Mouse (Mus musculus) gastrocnemius, postnatal 14 days (tissue): ENCODE results near the gene Sult1d1. TPM values are rescaled to one million over a fixed set of nuclear protein-coding genes. Genes with fewer than 3 reads are reported as not detected.
"Not testable (repeated sequence)": the region's sequence is repeated elsewhere in the genome, so short reads cannot be mapped to it uniquely, and the experiment has no call there.

ENCODE experiments used
- DNase-seq: peaks from one replicate; pipeline ENCODE4 v3.0.0; 2021; ENCODE audit warnings: mixed read lengths
- intact Hi-C: fragments of 180-260 bp; cut with DNase I; formaldehyde crosslinking; loops from one replicate; pipeline ENCODE4 v1.15.1; 2025; ENCODE audit warnings: low total_unique reads
- long read RNA-seq, 2 experiments: library from polyadenylated mRNA; stranded (forward); transcript quantifications; one replicate each; pipeline ENCODE4 v2.0.0; 2021
- total RNA-seq, 2 experiments: library from RNA; stranded (reverse); gene quantifications; 2 replicates each; pipeline ENCODE4 v1.2.3; 2021

Sult1d1 gene
- not detected for total RNA-seq
- long read RNA-seq, experiment 1 = 0 reads
- long read RNA-seq, experiment 2 = 0 reads

DNA sequence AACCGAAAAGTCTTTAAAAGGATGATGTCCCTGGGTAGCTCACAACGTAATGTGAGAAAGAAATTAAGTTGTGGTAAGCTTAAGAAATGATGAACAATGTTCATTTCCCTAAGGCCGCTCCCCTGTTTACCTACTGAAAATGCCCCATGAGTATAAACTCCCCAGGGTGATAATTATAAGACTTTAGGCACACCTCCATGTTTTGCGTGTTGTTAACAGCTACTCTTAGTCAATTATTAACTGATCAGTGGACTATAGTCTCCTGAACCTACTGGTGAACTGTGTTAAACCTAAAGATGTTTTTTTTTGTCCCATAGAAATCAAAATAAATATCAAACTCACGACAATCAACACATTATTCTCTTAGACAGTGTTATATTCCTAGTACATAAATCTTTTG lies at the start of gene Sult1d1:
Gene Sult1d1, minus strand, starts transcription at position 183 of the 400 bp plus-strand sequence.
- intact Hi-C loops = no loop called here

DNA sequence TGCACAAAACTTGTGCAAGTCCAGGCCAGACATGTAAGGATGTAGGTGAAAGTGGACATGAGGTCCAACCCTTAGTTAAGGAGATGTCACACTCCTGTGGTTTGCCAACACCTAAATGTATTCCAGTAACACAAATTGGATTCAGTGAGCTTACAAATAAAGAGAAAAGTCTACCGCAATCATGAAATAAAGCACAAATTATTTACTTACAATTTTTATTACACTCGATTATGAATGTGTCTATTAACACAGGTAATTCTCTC lies 46.2 kb upstream of the Sult1d1 start:
- no peak for DNase-seq
- intact Hi-C loops = no loop called here

More for the DNA sequence above, at the start of gene Sult1d1:
- no peak for DNase-seq

DNA sequence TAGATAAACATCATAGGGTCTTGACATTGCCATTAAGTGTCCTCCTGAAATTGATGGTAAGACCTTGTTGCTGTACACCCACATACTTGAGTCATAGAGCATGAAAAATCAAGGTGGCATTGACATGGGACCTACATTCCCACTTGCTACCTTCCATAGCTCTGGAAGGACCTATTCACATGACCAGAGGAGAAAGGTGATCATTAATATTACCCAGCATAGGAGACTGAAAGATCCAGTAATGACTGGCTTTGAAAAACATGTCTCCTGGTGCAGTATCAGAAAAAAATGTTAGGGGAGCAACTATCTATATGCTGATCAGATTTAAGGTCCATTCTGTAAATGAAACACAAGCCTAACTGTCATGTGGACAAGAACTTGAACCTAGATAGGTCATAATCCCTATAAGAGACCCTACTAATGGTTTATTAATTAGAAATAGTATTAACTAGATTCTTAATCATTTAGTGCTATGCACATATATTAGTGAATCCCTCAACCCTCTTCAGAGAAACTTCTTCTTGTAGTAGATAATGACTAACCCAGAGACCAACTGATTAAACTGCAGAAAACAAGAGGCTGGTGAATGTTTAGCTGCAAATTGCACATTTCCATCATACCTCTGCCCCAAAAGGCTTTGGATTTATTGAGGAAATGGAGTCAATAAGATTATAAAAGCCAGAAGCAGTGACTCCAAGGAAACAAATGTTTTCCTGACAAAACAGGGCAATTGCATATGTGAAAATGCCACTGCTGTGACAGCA lies 45.7 kb upstream of the Sult1d1 start:
- DNase-seq = no peak
- intact Hi-C loops = no loop called here

DNA sequence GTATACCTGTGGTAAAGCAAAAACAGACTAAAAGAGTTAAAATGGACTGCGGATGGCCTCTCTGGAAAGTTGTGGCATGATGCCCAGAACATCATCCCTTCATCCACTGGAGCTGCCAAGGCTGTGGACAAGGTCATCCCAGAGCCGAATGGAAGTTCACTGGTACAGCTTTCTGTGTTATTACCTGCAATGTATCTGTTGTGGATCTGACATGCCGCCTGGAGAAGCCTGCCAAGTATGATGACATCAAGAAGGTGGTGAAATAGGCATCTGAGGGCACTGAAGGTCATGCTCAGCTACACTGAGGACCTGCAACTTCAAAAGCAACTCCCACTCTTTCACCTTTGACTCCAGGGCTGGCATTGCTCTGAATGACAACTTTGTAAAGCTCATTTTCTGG lies 32.2 kb upstream of the Sult1d1 start:
- DNase-seq = no peak
- intact Hi-C loops = no loop called here

DNA sequence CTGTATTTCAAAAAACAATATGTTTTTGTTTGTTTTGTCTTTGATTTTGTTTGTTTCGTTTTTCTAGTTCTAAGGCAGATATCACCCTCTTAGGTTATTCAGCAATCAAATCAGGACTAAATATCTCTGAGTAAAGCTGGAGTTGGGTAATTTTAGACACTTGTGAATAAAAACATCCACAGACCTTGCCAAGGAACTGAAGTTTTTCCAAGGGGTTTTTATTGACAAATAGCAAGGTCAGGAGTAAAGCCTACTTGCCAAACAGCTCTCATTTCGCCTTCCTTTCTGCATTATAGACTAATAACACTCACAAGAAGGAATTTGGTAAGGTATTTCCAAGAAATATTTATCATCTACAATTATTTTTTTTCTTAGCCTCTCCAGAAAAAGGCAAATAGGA lies 29.1 kb upstream of the Sult1d1 start:
- intact Hi-C loops = no loop called here
- DNase-seq = no peak

DNA sequence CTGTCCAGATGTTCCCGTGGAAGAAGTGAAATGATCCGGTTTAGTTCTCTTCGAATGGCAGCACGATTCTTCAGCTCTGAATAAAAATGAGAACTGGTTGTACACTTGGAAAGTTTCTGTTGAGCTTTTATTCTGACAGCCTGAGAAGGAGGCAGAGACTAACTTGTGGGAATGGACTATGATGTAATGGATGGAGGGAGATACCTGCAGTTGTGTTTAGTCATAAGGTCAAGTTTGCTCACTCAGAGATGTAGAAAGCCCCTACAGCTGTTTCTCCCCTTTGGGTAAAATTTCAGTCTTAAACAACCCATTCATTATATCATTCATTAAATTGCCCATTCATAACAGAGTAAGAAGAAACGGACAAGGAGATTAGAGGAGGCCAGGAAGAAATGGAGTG lies 22.7 kb upstream of the Sult1d1 start, which contains the start of gene Sult1e1:
Gene Sult1e1, minus strand, starts transcription at position 101 of the 400 bp plus-strand sequence.
- no peak for DNase-seq
- intact Hi-C loops = no loop called here

DNA sequence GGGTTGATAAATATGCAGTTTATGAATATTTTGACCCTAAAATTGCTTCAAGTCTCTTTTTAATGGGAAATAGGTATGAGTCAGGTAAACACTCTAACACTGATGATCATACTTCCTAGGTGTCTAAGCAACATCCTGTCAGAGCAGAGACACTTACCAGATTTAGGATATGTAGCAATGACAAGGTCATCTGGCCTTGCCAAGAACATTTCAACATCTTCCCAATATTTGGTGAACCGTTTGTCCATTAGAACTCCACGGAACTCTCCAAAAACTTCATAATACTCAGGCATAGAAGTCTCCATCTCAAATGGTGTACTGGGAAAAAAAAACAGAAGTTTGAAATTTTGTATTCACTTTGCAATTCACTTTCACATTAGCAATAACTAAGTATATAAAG lies 21.1 kb upstream of the Sult1d1 start:
- intact Hi-C loops = no loop called here
- no peak for DNase-seq

DNA sequence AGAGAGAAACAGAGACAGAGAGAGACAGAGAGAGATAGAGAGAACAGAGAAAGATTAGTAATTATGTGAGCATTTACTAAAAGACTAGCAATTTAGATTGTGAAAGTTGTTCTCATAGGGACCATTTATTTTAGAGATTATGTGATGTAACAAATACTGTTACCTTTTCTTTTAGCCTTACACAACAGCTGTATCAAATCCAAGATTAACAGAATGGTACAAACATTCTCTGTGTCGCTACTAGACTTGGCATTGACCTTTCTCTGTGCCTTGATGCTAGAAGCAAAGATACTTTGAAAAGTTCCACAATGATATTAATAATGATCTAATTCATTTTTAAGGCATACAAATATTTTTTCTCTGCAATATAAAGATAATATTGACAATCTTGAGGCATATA lies 11.6 kb upstream of the Sult1d1 start:
- intact Hi-C loops = no loop called here

DNA sequence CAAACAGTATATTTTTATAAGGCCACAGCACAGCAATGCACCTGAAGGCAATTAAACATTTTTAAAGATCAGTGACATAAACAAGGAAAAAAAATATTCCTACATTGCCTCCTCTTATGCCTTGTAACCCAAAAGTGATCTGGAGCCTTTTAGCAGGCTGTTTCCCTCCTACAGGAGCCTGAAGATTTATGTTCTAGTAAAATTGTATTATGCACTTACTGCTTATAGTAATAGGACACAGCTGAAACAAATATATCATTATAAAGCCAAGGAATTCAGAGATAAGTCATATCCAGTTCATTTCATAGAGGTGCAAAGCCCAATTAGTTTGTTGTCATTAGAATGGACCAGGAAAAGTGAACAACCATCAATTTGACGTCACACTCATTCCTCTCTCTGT lies 5.3 kb upstream of the Sult1d1 start:
- intact Hi-C loops = no loop called here

More for the DNA sequence above, 11.6 kb upstream of the Sult1d1 start:
- no peak for DNase-seq

DNA sequence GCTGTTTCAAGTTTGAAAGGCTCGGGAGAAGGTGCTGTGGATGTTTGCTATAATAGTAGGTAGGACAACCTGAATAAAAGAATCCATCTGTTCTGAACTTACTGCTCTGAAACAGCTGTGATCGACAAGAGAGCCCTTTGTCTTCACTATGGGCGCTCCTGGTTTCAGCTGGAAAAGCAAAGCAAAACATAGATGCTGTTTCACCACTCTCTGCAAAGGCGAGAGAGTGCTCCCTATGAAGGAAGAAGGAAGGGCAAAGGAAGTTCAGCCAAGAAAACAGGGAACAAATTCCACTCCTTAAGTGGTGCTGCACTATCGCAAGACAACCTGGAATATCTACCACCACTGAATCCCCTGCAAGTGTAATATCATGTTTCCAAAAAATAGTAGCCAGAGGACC lies 4.7 kb upstream of the Sult1d1 start:
- DNase-seq = no peak
- intact Hi-C loops = no loop called here

More for the DNA sequence above, 5.3 kb upstream of the Sult1d1 start:
- no peak for DNase-seq

DNA sequence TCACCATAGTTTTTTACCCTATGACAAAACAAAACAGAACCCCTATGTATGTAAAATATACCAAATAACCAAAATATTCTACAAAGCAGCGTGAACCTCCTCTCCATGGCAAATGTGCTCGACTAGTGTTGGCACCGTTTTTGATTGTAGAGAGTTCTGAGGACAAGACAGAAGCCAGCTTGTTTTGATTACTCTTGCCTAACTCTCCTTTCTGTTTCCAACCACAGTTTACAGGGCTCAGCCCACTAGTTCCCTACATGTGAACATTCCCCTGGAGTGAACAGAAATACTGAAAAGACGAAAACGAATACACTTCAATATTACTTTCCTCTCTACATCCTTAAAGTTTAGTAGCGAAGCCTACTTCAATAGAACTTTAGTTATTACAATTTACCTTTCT lies 4.0 kb upstream of the Sult1d1 start:
- intact Hi-C loops = no loop called here
- DNase-seq = no peak

DNA sequence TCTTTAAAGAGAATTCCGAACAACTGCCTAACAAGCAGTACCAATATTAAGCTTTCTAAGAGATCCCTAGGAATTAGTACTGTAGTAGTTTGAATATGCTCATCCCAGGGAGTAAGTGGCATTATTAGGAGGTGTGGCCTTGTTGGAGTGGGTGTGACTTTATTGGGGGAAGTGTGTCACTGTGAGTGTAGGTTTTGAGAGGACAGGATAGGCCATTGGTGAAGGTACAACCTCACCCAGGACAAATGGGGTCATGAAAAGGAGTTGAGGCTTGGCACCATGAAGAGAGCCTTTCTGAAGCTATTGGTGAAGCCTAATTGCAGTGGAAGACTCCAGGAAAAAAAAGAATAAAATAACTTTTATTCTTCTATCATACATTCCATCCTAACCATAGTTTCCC lies 1.5 kb downstream of the Sult1d1 start:
- no peak for DNase-seq
- intact Hi-C loops = no loop called here

DNA sequence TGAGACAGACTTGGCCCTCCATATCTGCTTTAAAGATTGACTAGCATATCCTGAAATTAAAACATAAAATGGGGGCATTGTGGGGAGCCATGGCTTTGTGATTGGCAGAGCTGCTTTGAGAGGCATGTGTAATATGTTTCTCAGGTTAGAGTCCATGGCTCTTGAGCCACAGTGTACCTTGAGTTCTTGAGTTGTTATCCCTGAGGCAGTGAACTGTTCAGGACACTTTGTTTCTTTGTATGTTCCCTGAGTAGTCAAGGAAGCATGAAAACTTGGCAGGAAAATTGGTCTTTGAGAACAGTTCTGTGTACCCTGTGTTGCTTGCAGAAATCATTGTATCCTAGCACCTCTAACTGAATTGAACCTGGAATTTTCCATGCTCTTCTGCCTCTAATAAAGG lies 5.9 kb downstream of the Sult1d1 start:
- DNase-seq = no peak
- intact Hi-C loops = no loop called here

DNA sequence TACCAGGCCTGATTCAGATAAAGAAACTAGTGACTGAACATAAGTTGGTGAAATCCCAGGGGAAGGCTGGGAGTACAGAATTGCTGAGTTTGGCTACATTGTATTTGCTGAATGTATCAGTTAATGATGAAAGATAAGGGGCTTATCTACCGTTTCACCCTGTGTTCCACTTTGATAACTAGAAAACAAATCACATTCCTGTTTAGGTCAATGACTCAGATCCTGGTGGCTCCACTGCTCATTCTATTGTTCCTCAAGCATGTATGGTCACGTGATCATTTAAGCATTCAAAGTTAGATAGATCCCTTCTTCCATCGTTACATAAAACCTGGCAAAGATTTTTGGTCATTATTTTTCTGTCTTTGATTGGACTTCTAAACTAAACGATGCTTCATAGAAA lies 6.3 kb downstream of the Sult1d1 start:
- intact Hi-C loops = no loop called here
- no peak for DNase-seq

DNA sequence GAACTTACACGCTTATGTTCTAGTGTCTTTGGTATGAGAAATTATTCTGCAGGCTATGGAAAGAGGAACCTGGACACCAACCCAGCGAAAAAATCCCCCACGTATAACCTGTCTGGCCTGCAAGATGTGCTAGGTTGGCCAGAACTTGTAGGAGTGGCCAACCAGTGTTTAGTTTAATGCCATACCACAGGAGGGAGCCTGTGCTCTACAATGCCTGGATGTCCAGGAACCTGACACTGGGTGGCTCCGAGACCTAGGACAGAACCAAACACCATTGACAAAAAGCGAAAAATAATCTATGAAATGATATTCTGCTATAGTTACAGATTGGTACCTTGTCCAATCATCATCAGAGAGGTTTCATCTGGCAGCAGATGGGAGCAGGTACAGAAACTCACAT lies 8.7 kb downstream of the Sult1d1 start:
- intact Hi-C loops = no loop called here
- no peak for DNase-seq

DNA sequence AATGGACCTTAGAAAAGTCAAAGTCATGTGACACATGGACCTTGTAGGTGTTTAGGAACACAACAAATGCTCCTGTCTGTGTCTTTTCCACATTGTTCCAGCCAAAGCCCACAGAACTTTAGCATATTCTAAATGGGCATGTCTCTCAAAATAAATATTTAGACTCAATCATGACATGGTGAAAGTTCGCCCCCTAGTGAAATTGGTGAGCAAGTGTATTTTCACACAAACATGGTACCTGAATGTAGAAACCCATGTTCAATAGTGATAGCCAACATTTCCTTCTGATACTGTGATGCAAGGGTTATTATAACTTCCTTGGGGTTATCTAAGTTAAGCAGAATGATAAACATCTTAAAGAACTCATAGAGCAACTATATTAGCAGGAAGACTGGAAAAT lies 17.9 kb downstream of the Sult1d1 start:
- DNase-seq = no peak
- intact Hi-C loops = no loop called here

DNA sequence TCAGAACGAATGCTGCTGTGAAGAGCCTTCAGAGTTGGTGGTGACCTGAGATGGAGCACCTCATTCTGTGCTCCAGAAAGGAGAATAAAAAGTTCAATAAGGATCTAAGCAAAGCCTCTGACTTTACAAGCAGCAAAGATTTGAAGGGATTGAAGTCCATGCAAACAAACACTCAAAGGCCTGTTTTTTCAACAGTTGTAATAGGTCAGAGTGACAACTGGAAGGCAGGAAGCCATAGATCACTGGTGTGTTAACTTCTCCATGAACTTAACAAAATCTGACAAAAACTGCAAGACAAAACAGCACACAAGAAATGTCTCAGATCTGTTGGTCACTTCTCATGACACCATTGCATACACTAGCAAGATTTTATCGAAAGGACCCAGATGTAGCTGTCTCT lies 30.7 kb downstream of the Sult1d1 start, which contains the start of gene Sult1b1:
Gene Sult1b1, minus strand, starts transcription at position 85 of the 400 bp plus-strand sequence.
- DNase-seq = no peak
- intact Hi-C loops = no loop called here

DNA sequence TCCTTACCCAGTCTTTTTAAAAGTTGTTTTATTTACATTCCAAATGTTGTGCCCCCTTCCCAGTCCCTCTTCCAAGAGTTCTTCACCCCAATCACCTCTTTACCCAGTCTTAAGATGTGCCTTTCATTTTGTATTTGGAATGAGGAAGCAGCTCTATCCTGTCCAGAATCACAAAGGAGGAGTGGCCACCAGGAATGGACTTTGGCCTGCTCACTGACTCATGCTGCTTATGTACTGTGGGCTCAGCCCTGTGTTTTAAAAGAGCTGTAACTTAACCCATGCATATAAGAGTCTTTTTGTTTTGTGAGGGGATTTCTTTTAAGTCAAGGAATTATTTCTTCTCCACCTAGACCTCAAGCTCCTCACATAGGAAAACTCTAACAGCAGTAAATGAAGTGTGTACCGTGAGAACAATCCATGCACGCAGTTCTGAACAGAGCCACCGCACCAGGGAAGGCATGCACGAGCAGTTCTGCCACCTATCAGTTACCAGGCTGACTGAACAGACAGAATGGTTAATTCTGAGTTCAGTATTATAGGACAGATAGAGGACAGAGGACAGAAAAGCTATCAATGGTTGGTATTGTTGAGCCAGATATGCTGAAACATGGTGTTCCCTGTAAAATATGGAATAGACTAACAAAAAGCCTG lies 32.7 kb downstream of the Sult1d1 start:
- DNase-seq = no peak
- intact Hi-C loops = no loop called here

DNA sequence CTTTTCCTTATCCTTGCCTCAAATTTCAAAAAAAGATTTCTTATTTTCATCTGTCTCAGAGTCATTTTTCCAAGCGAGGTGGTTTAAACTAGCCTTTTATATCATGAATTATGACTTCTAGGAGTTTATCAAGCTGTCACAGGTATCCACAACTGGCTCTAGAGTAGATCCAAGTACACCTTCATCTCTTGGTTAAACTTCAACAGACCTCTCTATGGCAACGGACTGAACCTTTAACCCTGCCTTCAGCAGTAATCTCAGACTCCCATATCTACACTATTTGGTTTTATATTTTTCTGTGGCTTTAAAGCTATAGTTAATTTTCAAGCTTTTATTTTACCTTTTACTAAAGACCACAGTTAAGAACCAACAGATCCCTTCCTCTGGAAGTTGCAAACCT lies 36.5 kb downstream of the Sult1d1 start:
- intact Hi-C loops = no loop called here
- DNase-seq = no peak

DNA sequence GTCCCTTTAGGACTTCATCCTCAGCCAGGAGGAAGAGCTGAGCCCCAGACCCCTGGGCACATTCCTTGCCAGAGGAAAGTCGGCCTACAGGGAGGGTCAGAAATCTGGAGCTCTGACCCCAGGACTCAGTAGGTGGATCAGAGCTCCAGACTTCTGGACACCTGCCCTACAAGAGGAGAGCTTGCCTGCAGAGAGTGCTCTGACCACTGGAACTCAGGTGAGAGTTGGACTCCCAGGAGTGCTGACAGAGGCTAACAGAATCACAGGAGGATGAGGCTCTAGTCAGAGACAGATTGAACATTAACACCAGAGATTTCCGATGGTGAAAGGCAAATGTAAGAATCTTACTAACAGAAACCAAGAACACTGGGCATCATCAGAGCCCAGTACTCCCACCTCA lies 45.3 kb downstream of the Sult1d1 start:
- intact Hi-C loops, DNase-seq: not testable (repeated sequence)

DNA sequence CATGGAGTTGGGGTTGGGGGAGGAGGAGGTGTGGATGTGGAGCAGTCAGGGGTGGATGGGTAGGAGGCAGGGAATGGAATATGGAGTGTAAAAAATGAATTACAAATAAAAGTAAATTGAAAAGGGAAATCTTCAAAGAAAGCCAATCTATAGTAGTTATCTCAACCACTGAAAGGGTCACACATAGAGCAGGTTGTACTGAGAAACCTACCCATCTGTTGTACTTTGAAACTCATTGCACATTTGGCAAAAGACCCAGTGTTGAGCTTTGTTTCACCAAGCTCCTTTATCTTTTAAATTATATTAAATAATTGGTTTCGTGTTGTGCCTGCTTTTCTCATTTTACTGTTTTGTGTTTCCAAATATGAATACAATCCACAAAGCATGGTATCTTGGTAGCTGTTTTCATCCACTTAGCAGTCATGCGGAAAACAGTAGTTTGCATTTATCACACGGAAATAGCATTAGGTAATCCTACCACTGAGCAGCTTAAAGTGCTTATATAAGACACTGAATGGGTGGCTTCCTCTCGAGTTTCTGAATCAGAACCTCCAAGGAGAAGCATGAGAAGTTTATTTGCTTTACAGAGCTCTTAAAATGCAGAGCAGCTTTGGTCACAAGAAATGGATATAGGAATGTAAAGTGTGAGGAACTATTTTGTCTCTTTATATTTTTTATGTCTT lies 62.9 kb downstream of the Sult1d1 start:
- no peak for DNase-seq
- intact Hi-C loops = no loop called here
